Mouse (Mus musculus) ES-E14 (cell line): ENCODE results near the gene Pcdh9. TPM values are rescaled to one million over a fixed set of nuclear protein-coding genes. Genes with fewer than 3 reads are reported as not detected.

Source experiments
- DNase-seq: peaks from one replicate; pipeline ENCODE4 v3.0.0-alpha.2; 2013; ENCODE audit warnings: low read depth, low spot score
- H3K27ac ChIP-seq: 2 replicates; pipeline ENCODE4 v1.5.1; 2012; ENCODE audit warnings: low read depth, mild to moderate bottlenecking, low read length, moderate library complexity, mixed read lengths; ENCODE audit not compliant: poor library complexity, insufficient read depth, severe bottlenecking
- H3K36me3 ChIP-seq: 2 replicates; pipeline ENCODE4 v1.6.1; 2012; ENCODE audit warnings: mild to moderate bottlenecking, low read length, moderate library complexity, mixed read lengths; ENCODE audit not compliant: control insufficient read depth, poor library complexity, insufficient read depth, severe bottlenecking
- H3K4me1 ChIP-seq, 2 experiments: fragments of 150-350 bp in 1 of 2; sonication (generic) in 1 of 2; 2 replicates each; pipeline ENCODE4 v1.6.1; 2012; ENCODE audit warnings: low read length in 2 of 2, mild to moderate bottlenecking in 1 of 2, mixed read lengths in 1 of 2; ENCODE audit not compliant: control insufficient read depth in 2 of 2, insufficient read depth in 2 of 2, poor library complexity in 1 of 2
- H3K4me3 ChIP-seq, 2 experiments: fragments of 150-350 bp in 1 of 2; sonication (generic) in 1 of 2; 2 replicates each; pipeline ENCODE4 v1.5.1; 2012; ENCODE audit warnings: low read length in 2 of 2, low read depth in 1 of 2, mild to moderate bottlenecking in 1 of 2, mixed read lengths in 1 of 2; ENCODE audit not compliant: insufficient read depth in 1 of 2, poor library complexity in 1 of 2, severe bottlenecking in 1 of 2
- H3K9ac ChIP-seq: 2 replicates; pipeline ENCODE4 v1.6.1; 2012; ENCODE audit warnings: low read depth, mild to moderate bottlenecking, low read length, mixed read lengths; ENCODE audit not compliant: poor library complexity, insufficient read depth, severe bottlenecking
- H3K9me3 ChIP-seq: fragments of 150-350 bp; sonication (generic); 2 replicates; pipeline ENCODE4 v1.6.1; 2012; ENCODE audit warnings: low read depth, mild to moderate bottlenecking, low read length; ENCODE audit not compliant: control insufficient read depth, insufficient read depth
- CHD2 ChIP-seq: IDR thresholded peaks from 2 replicates; pipeline ENCODE4 v1.6.1; 2014; ENCODE audit warnings: mild to moderate bottlenecking, low read depth, low read length, inconsistent platforms
- HCFC1 ChIP-seq: IDR thresholded peaks from 2 replicates; pipeline ENCODE4 v1.6.1; 2012; ENCODE audit warnings: low read length, inconsistent platforms, borderline replicate concordance; ENCODE audit not compliant: insufficient read depth
- MAFK ChIP-seq: IDR thresholded peaks from 2 replicates; pipeline ENCODE4 v1.6.1; 2014; ENCODE audit warnings: mild to moderate bottlenecking, low read depth, low read length, inconsistent platforms; ENCODE audit not compliant: insufficient read depth
- ZC3H11A ChIP-seq: IDR thresholded peaks from 2 replicates; pipeline ENCODE4 v1.6.1; 2012; ENCODE audit warnings: low read depth, mild to moderate bottlenecking, inconsistent platforms, low read length, borderline replicate concordance
- ZNF384 ChIP-seq: IDR thresholded peaks from 2 replicates; pipeline ENCODE4 v1.6.1; 2012; ENCODE audit warnings: low read depth, low read length, inconsistent platforms
- in situ Hi-C, 2 experiments: fragments of 600-800 bp; cut with MboI; formaldehyde crosslinking; loops; one replicate each; pipeline ENCODE4 v1.15.1; 2025; ENCODE audit warnings: low sequenced_read_pairs in 2 of 2, inconsistent platforms in 1 of 2; ENCODE audit not compliant: unreplicated experiment in 2 of 2
- total RNA-seq: library from RNA; depleted of rRNA; stranded (reverse); fragments of 300-350 nt; gene quantifications from 2 replicates; pipeline ENCODE4 v1.2.3, GENCODE M21; 2012

Gene Pcdh9
- total RNA-seq, 1 experiment: 0.71 TPM

DNA sequence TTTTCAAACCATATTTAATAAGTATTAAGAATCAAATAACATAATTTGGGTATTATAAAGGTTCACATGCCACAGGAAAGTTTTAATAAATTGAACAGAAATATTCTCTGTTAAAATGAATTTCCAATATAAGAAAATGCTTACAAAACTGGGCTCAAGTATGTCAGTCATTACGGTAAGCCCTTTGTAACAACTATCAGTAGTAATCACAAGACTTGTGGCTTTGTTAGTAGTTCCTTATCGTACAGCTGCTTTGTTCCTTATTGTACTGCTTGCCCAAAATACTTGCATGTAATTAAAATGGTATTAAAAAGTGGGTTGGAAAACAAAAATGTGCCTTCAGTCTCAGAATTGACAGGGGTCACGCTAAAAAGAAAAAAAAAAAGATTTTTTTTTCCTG, 32.4 kb downstream of the Pcdh9 start:
- no peaks in the 10 kb centered on the region for H3K4me1 ChIP-seq
- no peak overlapping the region for H3K27ac ChIP-seq
- TF ChIP-seq MAFK: no peak
- no peak for TF ChIP-seq ZC3H11A
- TF ChIP-seq CHD2: no peak
- TF ChIP-seq HCFC1: no peak
- no peak for TF ChIP-seq ZNF384
- H3K9me3 ChIP-seq: no peaks in the 10 kb centered on the region
- in situ Hi-C loops: no loop called here
- H3K36me3 ChIP-seq: no peaks in the 10 kb centered on the region
- no peak overlapping the region for H3K4me3 ChIP-seq
- DNase-seq: no peak
- H3K9ac ChIP-seq: no peak overlapping the region

DNA sequence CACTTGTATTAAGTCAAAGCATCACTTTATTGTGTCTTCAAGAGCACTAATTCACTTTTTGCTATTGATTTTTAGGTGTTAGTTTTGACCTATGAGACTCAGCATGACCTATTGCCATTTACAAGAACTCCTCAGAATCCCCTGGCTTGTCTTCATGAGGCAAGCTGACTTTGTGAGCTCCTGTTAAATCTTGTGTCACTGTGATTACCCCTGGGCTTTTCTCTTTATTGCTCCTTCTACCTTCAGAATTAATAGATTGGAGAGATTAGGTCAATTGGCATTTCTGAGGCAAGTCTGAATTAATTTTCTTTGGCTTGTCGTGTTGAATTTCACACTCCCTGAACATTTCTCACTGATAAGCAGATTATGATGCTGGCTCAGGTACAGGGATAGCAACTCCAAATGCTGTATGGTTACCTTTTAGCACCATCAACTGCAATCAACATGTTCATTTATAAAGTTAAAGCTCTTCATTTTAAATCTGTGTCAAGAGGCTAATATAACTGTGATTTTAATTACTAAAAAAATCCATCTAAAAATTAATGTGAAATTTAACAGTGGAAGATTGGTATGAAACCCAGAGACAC, 44.3 kb downstream of the Pcdh9 start:
- no peak overlapping the region for H3K9ac ChIP-seq
- no peak overlapping the region for H3K27ac ChIP-seq
- no peaks in the 10 kb centered on the region for H3K4me1 ChIP-seq
- H3K4me3 ChIP-seq: no peak overlapping the region
- in situ Hi-C loops: no loop called here
- DNase-seq: no peak
- H3K36me3 ChIP-seq: no peaks in the 10 kb centered on the region
- TF ChIP-seq CHD2: no peak
- no peak for TF ChIP-seq HCFC1
- TF ChIP-seq ZNF384: no peak
- TF ChIP-seq MAFK: no peak
- no peak for TF ChIP-seq ZC3H11A
- no peaks in the 10 kb centered on the region for H3K9me3 ChIP-seq

DNA sequence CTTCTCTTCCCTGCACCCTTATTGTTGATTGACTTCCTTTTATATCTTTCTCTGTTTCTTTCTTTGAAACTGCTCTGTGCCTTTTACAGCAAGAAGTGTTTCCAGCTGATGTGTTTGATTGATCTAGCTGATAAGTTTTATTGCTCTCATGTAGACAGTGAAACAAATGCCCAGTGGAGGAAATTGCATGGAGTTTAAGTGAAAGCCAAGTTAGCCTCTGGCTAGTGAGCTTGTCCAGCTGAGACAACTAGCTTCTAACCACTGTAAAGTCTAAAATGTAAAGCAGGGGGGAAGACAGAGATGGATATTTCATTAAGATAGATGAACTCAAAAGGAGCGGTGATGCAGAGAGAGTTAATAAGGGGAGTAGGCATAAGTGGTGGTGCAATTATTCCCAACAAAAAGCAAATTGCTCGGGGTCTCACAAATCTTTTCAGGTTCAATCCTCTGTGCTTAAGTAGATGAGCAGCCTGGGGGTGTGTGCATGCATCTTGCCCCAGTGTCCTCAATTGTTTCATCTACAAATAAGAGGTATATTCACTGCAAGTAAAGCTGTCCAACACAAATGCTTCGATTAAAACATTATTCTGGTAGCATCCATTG, 47.7 kb downstream of the Pcdh9 start:
- no peak for TF ChIP-seq ZNF384
- no peak for TF ChIP-seq CHD2
- no peak for TF ChIP-seq MAFK
- no peak for TF ChIP-seq ZC3H11A
- TF ChIP-seq HCFC1: no peak
- no peak for DNase-seq
- no peak overlapping the region for H3K4me3 ChIP-seq

DNA sequence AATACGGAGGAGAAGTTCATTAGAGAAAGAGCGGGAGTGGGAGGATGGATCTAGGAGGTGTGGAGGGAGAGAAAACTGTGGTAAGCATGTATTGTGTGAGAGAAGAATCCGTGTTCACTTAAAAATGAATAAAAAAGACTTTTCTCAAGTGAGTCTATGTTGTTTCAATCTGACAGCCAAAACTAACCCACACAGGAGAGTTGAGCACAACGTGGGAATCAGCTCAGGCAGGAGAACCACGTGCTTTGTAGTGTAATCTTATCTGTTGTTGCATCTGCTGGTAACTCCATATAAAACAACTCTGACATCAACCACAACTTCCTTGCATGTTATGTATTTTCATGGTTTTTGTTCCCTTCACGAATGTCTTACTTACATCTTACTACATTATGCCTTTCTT, 58.0 kb downstream of the Pcdh9 start:
- in situ Hi-C loops: no loop called here
- no peak for DNase-seq
- Histone ChIP-seq H3K4me3 (no peak overlapping the region), H3K9me3 (no peaks in the 10 kb centered on the region), H3K36me3 (no peaks in the 10 kb centered on the region), H3K9ac (no peak overlapping the region), H3K4me1 (no peaks in the 10 kb centered on the region), H3K27ac (no peak overlapping the region)
- TF ChIP-seq MAFK: no peak

More for the DNA sequence above, 47.7 kb downstream of the Pcdh9 start:
- Histone ChIP-seq H3K4me1 (no peaks in the 10 kb centered on the region), H3K9me3 (no peaks in the 10 kb centered on the region), H3K36me3 (no peaks in the 10 kb centered on the region), H3K9ac (no peak overlapping the region), H3K27ac (no peak overlapping the region)
- in situ Hi-C loops: no loop called here

DNA sequence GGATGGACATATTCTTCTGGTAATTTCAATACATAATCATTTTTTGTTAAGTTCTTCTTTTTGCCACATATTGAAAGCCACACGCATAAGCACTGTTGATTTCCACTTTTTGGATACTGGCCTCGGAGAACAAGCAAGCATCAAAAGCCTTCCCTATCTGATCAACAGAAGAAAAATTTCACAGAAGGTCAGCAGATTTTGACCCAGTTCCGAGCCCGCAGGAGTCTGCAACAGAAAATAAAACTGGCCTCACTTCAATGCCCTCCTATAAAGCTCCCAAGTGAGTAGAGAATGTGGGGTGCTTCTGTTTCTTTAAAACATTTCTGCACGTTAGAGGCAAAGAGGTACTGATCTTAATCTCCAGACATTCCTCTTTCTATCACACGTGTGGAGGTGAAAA, 63.3 kb downstream of the Pcdh9 start:
- in situ Hi-C loops: no loop called here
- no peaks in the 10 kb centered on the region for H3K9me3 ChIP-seq
- no peak for DNase-seq
- H3K4me1 ChIP-seq: no peaks in the 10 kb centered on the region
- H3K36me3 ChIP-seq: no peaks in the 10 kb centered on the region
- no peak overlapping the region for H3K27ac ChIP-seq
- H3K4me3 ChIP-seq: no peak overlapping the region
- no peak overlapping the region for H3K9ac ChIP-seq
- TF ChIP-seq ZNF384 (no peak), CHD2 (no peak), HCFC1 (no peak)
